Mouse (Mus musculus) embryonic facial prominence, embryonic 12.5 days (tissue): ENCODE results near the gene Itgb2. TPM values are rescaled to one million over a fixed set of nuclear protein-coding genes. Genes with fewer than 3 reads are reported as not detected.

Experiments
- ATAC-seq: fragments of 200-750 bp; cut with Nextera tagmentation; 2 replicates; pipeline ENCODE4 v1.8.0; 2017; ENCODE audit not compliant: insufficient number of reproducible peaks, insufficient read depth, low FRiP score, low TSS enrichment
- H3K27ac ChIP-seq: fragments of 300-500 bp; sonication (generic); 2 replicates; pipeline ENCODE4 v1.5.1; 2016; ENCODE audit warnings: mild to moderate bottlenecking
- H3K27me3 ChIP-seq: fragments of 300-500 bp; sonication (generic); 2 replicates; pipeline ENCODE4 v1.6.1; 2016; ENCODE audit warnings: mild to moderate bottlenecking, moderate library complexity
- H3K36me3 ChIP-seq: fragments of 300-500 bp; sonication (generic); 2 replicates; pipeline ENCODE4 v1.6.1; 2016; ENCODE audit warnings: mild to moderate bottlenecking
- H3K4me1 ChIP-seq: fragments of 300-500 bp; sonication (generic); 2 replicates; pipeline ENCODE4 v1.6.1; 2016
- H3K4me2 ChIP-seq: fragments of 300-500 bp; sonication (generic); replicated peaks from 2 replicates; pipeline ENCODE4 v1.6.1; 2016; ENCODE audit warnings: mild to moderate bottlenecking, moderate library complexity
- H3K4me3 ChIP-seq: fragments of 300-500 bp; sonication (generic); 2 replicates; pipeline ENCODE4 v1.5.1; 2016; ENCODE audit warnings: mild to moderate bottlenecking
- H3K9ac ChIP-seq: fragments of 300-500 bp; sonication (generic); 2 replicates; pipeline ENCODE4 v1.6.1; 2016; ENCODE audit warnings: mild to moderate bottlenecking, moderate library complexity
- H3K9me3 ChIP-seq: fragments of 300-500 bp; sonication (generic); 2 replicates; pipeline ENCODE4 v1.6.1; 2016; ENCODE audit warnings: mild to moderate bottlenecking, moderate library complexity
- WGBS: fragments of 180-500 bp; shearing (Covaris S2); methylation state at CpG from one replicate; pipeline ENCODE4 v1.1.7; 2016; 5-methylcytosine and 5-hydroxymethylcytosine counted together
- polyA plus RNA-seq: library from polyadenylated mRNA; unstranded; fragments of >200 nt; fragmentation: Nextera tagmentation; extraction: Ambion mirVana; gene quantifications from 2 replicates; pipeline ENCODE4 v1.2.1, GENCODE M21; 2016

The Itgb2 gene
- polyA plus RNA-seq, 1 experiment from 2014 or later, result 1.3 TPM

DNA sequence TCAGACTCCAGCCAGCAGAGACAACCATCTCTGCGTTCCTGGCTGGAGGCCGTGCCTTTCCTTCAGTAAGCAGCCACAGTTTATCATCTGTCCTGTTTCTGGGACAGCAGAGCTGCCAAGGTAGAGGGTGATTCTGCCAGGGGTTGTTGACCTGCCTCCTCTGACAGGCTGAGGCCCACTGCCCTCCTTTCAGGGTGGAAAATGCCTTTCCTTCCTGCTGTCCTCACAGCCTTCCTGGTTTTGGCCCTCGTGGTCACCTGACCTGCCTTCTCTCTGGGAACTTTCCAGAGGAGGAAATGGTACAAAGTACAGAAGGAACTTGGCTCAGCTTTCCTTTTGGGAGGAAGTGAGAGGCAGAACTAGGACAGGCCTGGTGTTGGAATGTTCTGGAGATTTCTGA lies 83.4 kb downstream of the Itgb2 start:
- Histone ChIP-seq H3K4me2 (no peak overlapping the region), H3K9ac (no peak overlapping the region), H3K36me3 (peaks cover 85% of the 10 kb centered on the region), H3K4me1 (no peaks in the 10 kb centered on the region), H3K27me3 (no peaks in the 10 kb centered on the region), H3K9me3 (no peaks in the 10 kb centered on the region), H3K4me3 (no peak overlapping the region), H3K27ac (peak overlapping the region; percentile 31; the same call in 1 of the 2 replicates)
- WGBS, result 78% methylated on average over 3 of the region's 3 CpGs
- no peak for ATAC-seq

Other genes starting within 250 kb of the Itgb2 start
- gene Adarb1, start 112.0 kb upstream of the Itgb2 start, polyA plus RNA-seq, result 6.6 and 8.2 TPM in 2 replicates
- gene Fam207a, start 14.5 kb upstream of the Itgb2 start, polyA plus RNA-seq, result 48.8 and 51.0 TPM in 2 replicates
- 92.5 and 94.4 TPM in 2 replicates for gene Pttg1ip, start 51.5 kb downstream of the Itgb2 start, polyA plus RNA-seq
- 385 and 391 TPM in 2 replicates for gene Sumo3, start 75.8 kb downstream of the Itgb2 start, polyA plus RNA-seq
- gene Gm49325, start 75.9 kb downstream of the Itgb2 start, polyA plus RNA-seq, result 7.0 and 7.1 TPM in 2 replicates
- 76.7 and 81.7 TPM in 2 replicates for gene Ube2g2, start 92.0 kb downstream of the Itgb2 start, polyA plus RNA-seq
- 0.32 and 0.69 TPM in 2 replicates for gene Tspear, start 156.3 kb downstream of the Itgb2 start, polyA plus RNA-seq
- gene Gm19402, start 160.5 kb downstream of the Itgb2 start, polyA plus RNA-seq, result not detected in 2 replicates
- gene Gm9508, start 167.0 kb downstream of the Itgb2 start, polyA plus RNA-seq, result not detected in 2 replicates
- not detected in 2 replicates for gene Gm10272, start 176.4 kb downstream of the Itgb2 start, polyA plus RNA-seq
- not detected in 2 replicates for gene Gm10024, start 181.2 kb downstream of the Itgb2 start, polyA plus RNA-seq
- not detected in 2 replicates for gene Gm10142, start 185.6 kb downstream of the Itgb2 start, polyA plus RNA-seq
- gene Krtap12-1, start 190.3 kb downstream of the Itgb2 start, polyA plus RNA-seq, result not detected in 2 replicates
- gene Gm10100, start 196.2 kb downstream of the Itgb2 start, polyA plus RNA-seq, result not detected in 2 replicates
- gene Gm18596, start 212.4 kb downstream of the Itgb2 start, polyA plus RNA-seq, result not detected in 2 replicates
- gene Gm9736, start 221.1 kb downstream of the Itgb2 start, polyA plus RNA-seq, result not detected in 2 replicates
- gene Gm3233, start 229.4 kb downstream of the Itgb2 start, polyA plus RNA-seq, result not detected in 2 replicates
- not detected in 2 replicates for gene Gm3238, start 241.1 kb downstream of the Itgb2 start, polyA plus RNA-seq
- gene Gm7138, start 246.7 kb downstream of the Itgb2 start, polyA plus RNA-seq, result not detected in 2 replicates